In genomic region chr9:68985046-68985445, GRCm38 (mm10) we compare ENCODE assay signal across 26 mouse cellular contexts.
A peak's percentile ranks its signal among the peaks of the same experiment; 100 is the strongest.
DNase-seq lines count a peak whose midpoint lies in the region; ATAC-seq lines count a peak whose summit lies in the region.
"Had no signal": no experiment of that assay in that cellular context is flagged by ENCODE, and none has a peak within 500 bp of the region (broad histone marks: within the 10 kb centered on the region; RNA-seq: fewer than 3 reads in every experiment).

No protein-coding gene starts in this region.

- no peak overlapping the region for H3K9ac ChIP-seq in heart, embryonic 12.5 days
- 0 out of 2 replicates have a peak overlapping the region, but pooled peaks have one; percentile 6 for H3K9ac ChIP-seq in midbrain, embryonic 14.5 days (replicated peaks; ENCODE audit: low read length)
- H3K9ac ChIP-seq in midbrain, embryonic 13.5 days (replicated peaks) = no peak overlapping the region
- H3K9ac ChIP-seq: embryonic facial prominence, embryonic 12.5 days; forebrain, embryonic 12.5 days had no signal

- no peak overlapping the region for H3K4me3 ChIP-seq in heart, embryonic 12.5 days
- H3K4me3 ChIP-seq in midbrain, embryonic 14.5 days (replicated peaks; ENCODE audit: low read depth, low read length) = no peak overlapping the region
- no peak overlapping the region for H3K4me3 ChIP-seq in midbrain, embryonic 13.5 days (replicated peaks)
- H3K4me3 ChIP-seq: embryonic facial prominence, embryonic 10.5 days; embryonic facial prominence, embryonic 12.5 days; forebrain, embryonic 10.5 days; forebrain, embryonic 12.5 days had no signal

- no peak overlapping the region for H3K27ac ChIP-seq in heart, embryonic 12.5 days (ENCODE audit: poor library complexity, severe bottlenecking)
- H3K27ac ChIP-seq in midbrain, embryonic 14.5 days (replicated peaks; ENCODE audit: low read depth, low read length) = no peak overlapping the region
- H3K27ac ChIP-seq in midbrain, embryonic 13.5 days = no peak overlapping the region
- H3K27ac ChIP-seq: embryonic facial prominence, embryonic 10.5 days; embryonic facial prominence, embryonic 12.5 days; forebrain, embryonic 12.5 days had no signal

- no peak for ATAC-seq in heart, embryonic 12.5 days (ENCODE audit: insufficient number of reproducible peaks, low FRiP score)
- ATAC-seq in midbrain, embryonic 14.5 days (ENCODE audit: low FRiP score, low TSS enrichment) = no peak
- no peak for ATAC-seq in midbrain, embryonic 13.5 days
- ATAC-seq: activated CD4-positive, CD25-positive, alpha-beta regulatory T cell, adult 4 months; CD4-positive, CD25-positive, alpha-beta regulatory T cell, adult 4 months; forebrain, embryonic 14.5 days; forebrain, embryonic 16.5 days; Patski had no signal

- DNase-seq in heart, adult 11 months = peak; percentile 85
- no peak for DNase-seq in midbrain, embryonic 14.5 days
- peak; percentile 65 for DNase-seq in fat pad, adult 2 months (ENCODE audit: extremely low read depth, low read depth, low spot score)
- no peak for DNase-seq in right cerebral cortex, adult 2 months (ENCODE audit: low spot score in 2 of 2)
- DNase-seq: adrenal gland, adult 8-10 months; adrenal gland, postnatal 14 days; adrenal gland, postnatal 36 days; B cell, adult 2 months; cerebellum, adult 11-12 months; cerebellum, adult 2 months; cerebellum, adult 9-10 months; cerebellum, postnatal 10 days; cerebellum, postnatal 25 days had no signal

- 79% methylated on average over 6 of the region's 6 CpGs for WGBS in heart, embryonic 12.5 days
- 80% methylated on average over 6 of the region's 6 CpGs for WGBS in midbrain, embryonic 14.5 days
- 85% methylated on average over 6 of the region's 6 CpGs for WGBS in midbrain, embryonic 13.5 days

- H3K27me3 ChIP-seq in heart, embryonic 12.5 days (replicated peaks) = peaks cover 6% of the 10 kb centered on the region; the same call in 1 of the 2 replicates
- no peaks in the 10 kb centered on the region for H3K27me3 ChIP-seq in midbrain, embryonic 14.5 days (ENCODE audit: control insufficient read depth, insufficient read depth, low read length)
- peaks cover 10% of the 10 kb centered on the region for H3K27me3 ChIP-seq in midbrain, embryonic 13.5 days
- H3K27me3 ChIP-seq: CH12.LX; embryonic facial prominence, embryonic 12.5 days had no signal

- H3K4me2 ChIP-seq in heart, embryonic 12.5 days = no peak overlapping the region
- no peak overlapping the region for H3K4me2 ChIP-seq in midbrain, embryonic 14.5 days (ENCODE audit: low read length)
- H3K4me2 ChIP-seq in midbrain, embryonic 13.5 days (replicated peaks) = no peak overlapping the region
- H3K4me2 ChIP-seq: embryonic facial prominence, embryonic 12.5 days; forebrain, embryonic 12.5 days had no signal

- peaks cover 9% of the 10 kb centered on the region; the same call in 1 of the 2 replicates for H3K4me1 ChIP-seq in heart, embryonic 12.5 days (replicated peaks)
- peaks cover 9% of the 10 kb centered on the region for H3K4me1 ChIP-seq in midbrain, embryonic 14.5 days (ENCODE audit: control insufficient read depth, insufficient read depth, low read length)
- H3K4me1 ChIP-seq in midbrain, embryonic 13.5 days (replicated peaks) = peaks cover 33% of the 10 kb centered on the region

- H3K36me3 ChIP-seq in heart, embryonic 12.5 days = no peaks in the 10 kb centered on the region
- no peaks in the 10 kb centered on the region for H3K36me3 ChIP-seq in midbrain, embryonic 14.5 days (ENCODE audit: control insufficient read depth, insufficient read depth, low read length)
- no peaks in the 10 kb centered on the region for H3K36me3 ChIP-seq in midbrain, embryonic 13.5 days
- H3K36me3 ChIP-seq: embryonic facial prominence, embryonic 10.5 days; embryonic facial prominence, embryonic 12.5 days; forebrain, embryonic 10.5 days; forebrain, embryonic 12.5 days; G1E had no signal

- H3K9me3 ChIP-seq in heart, embryonic 12.5 days (replicated peaks) = no peaks in the 10 kb centered on the region
- no peaks in the 10 kb centered on the region for H3K9me3 ChIP-seq in midbrain, embryonic 14.5 days (ENCODE audit: control insufficient read depth, low read length)
- no peaks in the 10 kb centered on the region for H3K9me3 ChIP-seq in midbrain, embryonic 13.5 days
- H3K9me3 ChIP-seq: embryonic facial prominence, embryonic 10.5 days; embryonic facial prominence, embryonic 12.5 days; forebrain, embryonic 10.5 days; forebrain, embryonic 12.5 days had no signal

Comparison
In these comparisons a context has a peak if more than half of its experiments do, and no peak if none do; other contexts are left out.
1. DNase-seq: peak in heart, adult 11 months (single experiment) and fat pad, adult 2 months (single experiment); none in midbrain, embryonic 14.5 days (single experiment) and right cerebral cortex, adult 2 months (0 of 2).